Mouse (Mus musculus): ENCODE measurements around the gene Ino80b. TPM values are rescaled to one million over a fixed set of nuclear protein-coding genes. Genes with fewer than 3 reads are reported as not detected.

Ino80b gene
- total RNA-seq (2014; fragmentation: Nextera tagmentation) (17.2 and 22.8 TPM in 2 replicates), total RNA-seq (2017) (32.9 and 47.6 TPM in 2 replicates)

GRCm38 (mm10) chr6:83125331-83125730 lies at the start of gene Ino80b:
Ino80b (minus strand) TSS chr6:83125431.
- no peak for ATAC-seq (replicated peaks; ENCODE audit: poor library complexity, severe bottlenecking)

GRCm38 (mm10) chr6:83172240-83172920 lies 47.1 kb upstream of the Ino80b start:
- no peak for ATAC-seq (replicated peaks; ENCODE audit: poor library complexity, severe bottlenecking)

GRCm38 (mm10) chr6:83171063-83171462 lies 45.8 kb upstream of the Ino80b start:
- ATAC-seq (replicated peaks; ENCODE audit: poor library complexity, severe bottlenecking): no peak

GRCm38 (mm10) chr6:83169872-83170271 lies 44.6 kb upstream of the Ino80b start:
- ATAC-seq (replicated peaks; ENCODE audit: poor library complexity, severe bottlenecking): no peak

GRCm38 (mm10) chr6:83166243-83166630 lies 41.0 kb upstream of the Ino80b start:
- ATAC-seq (replicated peaks; ENCODE audit: poor library complexity, severe bottlenecking): no peak

GRCm38 (mm10) chr6:83165607-83166242 lies 40.5 kb upstream of the Ino80b start, which contains the start of gene Dctn1:
Dctn1 (plus strand) TSS chr6:83165920.
- peak; percentile 75 for ATAC-seq (replicated peaks; ENCODE audit: poor library complexity, severe bottlenecking)

GRCm38 (mm10) chr6:83165026-83165606 lies 39.9 kb upstream of the Ino80b start:
- ATAC-seq (replicated peaks; ENCODE audit: poor library complexity, severe bottlenecking): peak; percentile 36; the same call in 1 of the 2 replicates

- ATAC-seq (replicated peaks; ENCODE audit: poor library complexity, severe bottlenecking): peak; percentile 34
Observed at GRCm38 (mm10) chr6:83162701-83163100, 37.5 kb upstream of the Ino80b start.

GRCm38 (mm10) chr6:83161921-83162641 lies 36.9 kb upstream of the Ino80b start:
- ATAC-seq (replicated peaks; ENCODE audit: poor library complexity, severe bottlenecking): peak; percentile 16; the same call in 1 of the 2 replicates

GRCm38 (mm10) chr6:83161442-83161841 lies 36.2 kb upstream of the Ino80b start:
- ATAC-seq (replicated peaks; ENCODE audit: poor library complexity, severe bottlenecking): no peak

GRCm38 (mm10) chr6:83159456-83159855 lies 34.2 kb upstream of the Ino80b start:
- ATAC-seq (replicated peaks; ENCODE audit: poor library complexity, severe bottlenecking): 0 out of 2 replicates have a peak, but pooled peaks have one; percentile 15

- ATAC-seq (replicated peaks; ENCODE audit: poor library complexity, severe bottlenecking): peak; percentile 85
Observed at GRCm38 (mm10) chr6:83156259-83156684, 31.0 kb upstream of the Ino80b start, which contains the start of the genes Wdr54 and 1700003E16Rik. Wdr54 (minus strand) TSS chr6:83156397. 1700003E16Rik (plus strand) TSS chr6:83156404.

GRCm38 (mm10) chr6:83155552-83156238 lies 30.5 kb upstream of the Ino80b start:
- 0 out of 2 replicates have a peak, but pooled peaks have one; percentile 6 for ATAC-seq (replicated peaks; ENCODE audit: poor library complexity, severe bottlenecking)

GRCm38 (mm10) chr6:83153485-83153884 lies 28.3 kb upstream of the Ino80b start:
- no peak for ATAC-seq (replicated peaks; ENCODE audit: poor library complexity, severe bottlenecking)

GRCm38 (mm10) chr6:83153038-83153437 lies 27.8 kb upstream of the Ino80b start:
- ATAC-seq (replicated peaks; ENCODE audit: poor library complexity, severe bottlenecking): no peak

- ATAC-seq (replicated peaks; ENCODE audit: poor library complexity, severe bottlenecking): no peak
Observed at GRCm38 (mm10) chr6:83151721-83152120, 26.5 kb upstream of the Ino80b start.

GRCm38 (mm10) chr6:83147280-83147679 lies 22.0 kb upstream of the Ino80b start:
- no peak for ATAC-seq (replicated peaks; ENCODE audit: poor library complexity, severe bottlenecking)

- ATAC-seq (replicated peaks; ENCODE audit: poor library complexity, severe bottlenecking): no peak
Observed at GRCm38 (mm10) chr6:83145805-83146204, 20.6 kb upstream of the Ino80b start.

- ATAC-seq (replicated peaks; ENCODE audit: poor library complexity, severe bottlenecking): no peak
Observed at GRCm38 (mm10) chr6:83145209-83145608, 20.0 kb upstream of the Ino80b start.

- ATAC-seq (replicated peaks; ENCODE audit: poor library complexity, severe bottlenecking): no peak
Observed at GRCm38 (mm10) chr6:83142886-83143285, 17.7 kb upstream of the Ino80b start.

All from granulocyte monocyte progenitor cell, adult 5-6 weeks (primary cell).